Mouse (Mus musculus): ENCODE measurements around the gene Osbpl8.

DNA sequence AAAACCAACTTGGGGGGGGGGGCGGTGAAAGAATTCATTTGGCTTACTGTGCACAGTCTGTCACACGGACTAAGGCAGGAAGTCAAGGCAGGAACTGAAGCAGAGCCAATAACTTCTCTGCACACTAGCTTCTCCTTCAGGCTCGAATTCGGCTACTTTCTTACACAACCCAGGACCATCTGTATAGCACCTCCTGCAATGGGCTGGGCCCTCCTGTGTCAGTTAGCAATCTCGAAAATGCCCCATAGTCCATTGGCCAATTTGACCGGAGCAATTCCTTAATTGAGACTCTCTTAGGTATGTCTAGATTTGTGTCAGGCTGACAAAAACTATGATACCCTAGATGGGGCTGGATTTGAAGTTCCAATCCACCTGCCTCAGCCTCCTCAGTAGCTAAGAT, 3.2 kb upstream of the Osbpl8 start:
- TF ChIP-seq CTCF (IDR thresholded peaks at IDR 0.05; ENCODE audit: borderline replicate concordance, insufficient read depth, low read depth, low read length) (no peak), POLR2A (IDR thresholded peaks at IDR 0.05; ENCODE audit: borderline replicate concordance, insufficient read depth, low read length) (no peak)

All from cerebellum, adult 2 months (tissue).